Mouse (Mus musculus) left cerebral cortex, postnatal 4 days (tissue): Measurements from ENCODE around the gene Cenpn. TPM values are rescaled to one million over a fixed set of nuclear protein-coding genes. Genes with fewer than 3 reads are reported as not detected.

Experiments used
- DNase-seq: peaks from one replicate; pipeline ENCODE4 v3.0.0-alpha.2; 2022
- intact Hi-C: fragments of 180-260 bp; cut with DNase I; formaldehyde crosslinking; loops from one replicate; pipeline ENCODE4 v1.15.1; 2025
- total RNA-seq, 2 experiments: library from RNA; stranded (reverse); gene quantifications; 2 replicates each; pipeline ENCODE4 v1.2.3; 2021

Cenpn gene
- 1 to 10 TPM; 3.8 to 4.7 TPM for total RNA-seq

DNA sequence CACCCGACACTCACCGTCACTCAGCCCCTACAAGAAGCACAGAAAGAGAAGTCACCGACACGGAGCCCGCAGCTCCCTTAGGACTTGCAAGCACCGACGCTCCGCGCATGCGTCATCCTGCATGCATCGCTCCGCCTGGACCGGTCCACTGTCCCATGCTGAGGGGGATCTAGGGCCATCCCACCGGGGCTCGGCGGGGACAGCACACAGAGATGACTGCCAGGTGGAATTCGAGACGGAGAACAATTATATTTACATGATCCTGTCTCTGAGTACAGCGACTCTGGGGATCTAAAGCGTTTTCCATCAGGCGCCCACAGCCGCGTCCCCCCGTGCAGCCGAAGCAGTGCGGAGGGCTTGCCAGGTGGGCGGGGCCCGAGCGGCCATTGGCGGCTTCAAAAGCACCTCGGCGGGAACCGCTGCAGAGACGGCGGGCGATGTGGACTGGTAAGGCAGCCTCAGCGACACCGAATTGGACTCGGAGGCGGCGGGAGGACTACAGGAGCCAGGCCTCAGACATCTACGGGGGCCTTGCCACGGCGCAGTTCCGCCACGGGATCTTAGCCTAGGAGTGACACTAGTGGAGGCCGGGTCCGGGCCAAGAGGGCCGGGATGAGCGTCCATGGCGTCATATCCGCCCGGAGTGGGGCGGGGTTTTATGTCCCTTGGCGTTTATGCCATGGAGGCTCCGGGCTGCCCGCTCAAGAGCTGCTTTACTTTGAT lies at the start of gene Cenpn, which contains the start of gene Cmc2:
Gene Cenpn (plus strand): TSS at position 394 of the 723 bp plus-strand sequence.
Gene Cmc2 (minus strand): TSS at position 119 of the 723 bp plus-strand sequence.
- intact Hi-C loops, result no loop called here

DNA sequence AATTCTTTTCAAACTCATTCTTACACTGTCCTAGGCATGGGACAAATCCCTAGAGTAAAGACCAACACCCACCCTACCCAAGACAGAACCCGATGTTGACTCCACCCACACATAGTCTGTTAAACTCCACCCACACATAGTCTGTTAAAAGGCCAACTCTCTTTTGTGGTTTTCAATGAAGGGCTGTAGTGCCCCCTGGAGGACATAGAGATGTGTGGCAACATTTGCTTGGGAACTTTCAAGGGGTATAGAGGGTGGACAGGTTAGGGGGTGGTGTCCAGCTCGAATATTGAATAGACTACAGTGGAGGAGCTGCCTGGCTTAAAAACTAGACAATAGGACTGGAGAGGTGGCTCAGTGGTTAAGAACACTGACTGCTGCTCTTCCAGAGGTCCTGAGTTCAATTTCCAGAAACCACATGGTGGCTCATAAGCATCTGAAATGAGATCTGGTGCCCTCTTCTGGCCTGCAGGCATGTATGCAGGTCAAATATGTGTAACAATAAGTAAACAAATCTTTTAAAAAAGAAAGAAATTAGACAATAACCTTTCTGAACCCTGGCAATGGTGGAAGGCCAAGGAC lies 48.7 kb upstream of the Cenpn start:
- DNase-seq, result no peak
- intact Hi-C loops, result loop anchor here (5.0 kb wide), 1 partner anchor 391 kb away; no protein-coding TSS in a partner anchor

More for the DNA sequence above, at the start of gene Cenpn, which contains the start of gene Cmc2:
- DNase-seq, result peak; percentile 96

DNA sequence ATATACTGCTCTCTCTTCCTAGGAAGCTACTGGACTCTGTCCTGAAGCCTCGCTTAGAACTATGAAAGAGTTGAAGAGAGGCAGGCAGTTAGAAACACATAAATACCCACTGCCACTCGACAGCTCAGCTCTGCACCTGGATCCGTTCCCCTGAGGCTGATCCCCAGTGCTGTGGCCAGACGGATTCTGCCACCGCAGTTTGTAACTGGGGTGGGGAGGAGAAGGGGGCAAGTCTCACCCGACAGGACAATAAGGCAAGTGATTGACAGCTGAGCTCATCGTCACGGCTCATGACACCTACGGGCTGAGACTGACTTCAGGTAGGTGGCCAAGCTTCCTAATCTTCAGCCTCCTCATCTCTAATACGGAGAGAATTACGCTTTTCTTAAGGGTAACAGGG lies 47.9 kb upstream of the Cenpn start:
- DNase-seq, result no peak
- intact Hi-C loops, result loop anchor here (5.0 kb wide), 1 partner anchor 391 kb away; no protein-coding TSS in a partner anchor

DNA sequence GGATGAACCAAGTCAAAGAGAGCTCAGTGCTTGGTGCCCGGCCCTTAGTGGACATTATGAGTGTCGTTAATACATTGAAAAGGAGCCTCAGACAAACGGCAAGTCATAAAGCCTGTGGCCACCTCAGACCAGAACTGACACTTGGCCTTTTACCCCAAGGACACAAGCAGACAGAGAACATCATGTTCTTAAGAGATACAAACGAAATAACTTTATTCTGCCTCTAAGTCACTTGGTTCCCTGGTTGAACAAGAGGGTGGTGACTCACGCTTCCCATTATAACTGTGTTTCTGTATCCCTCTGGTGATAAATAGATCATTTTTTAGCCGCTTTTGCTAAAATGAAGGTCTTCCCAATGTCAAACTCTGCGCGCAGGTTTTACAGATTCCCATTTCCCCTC lies 47.5 kb upstream of the Cenpn start:
- DNase-seq, result no peak
- intact Hi-C loops, result loop anchor here (5.0 kb wide), 1 partner anchor 392 kb away; no protein-coding TSS in a partner anchor

DNA sequence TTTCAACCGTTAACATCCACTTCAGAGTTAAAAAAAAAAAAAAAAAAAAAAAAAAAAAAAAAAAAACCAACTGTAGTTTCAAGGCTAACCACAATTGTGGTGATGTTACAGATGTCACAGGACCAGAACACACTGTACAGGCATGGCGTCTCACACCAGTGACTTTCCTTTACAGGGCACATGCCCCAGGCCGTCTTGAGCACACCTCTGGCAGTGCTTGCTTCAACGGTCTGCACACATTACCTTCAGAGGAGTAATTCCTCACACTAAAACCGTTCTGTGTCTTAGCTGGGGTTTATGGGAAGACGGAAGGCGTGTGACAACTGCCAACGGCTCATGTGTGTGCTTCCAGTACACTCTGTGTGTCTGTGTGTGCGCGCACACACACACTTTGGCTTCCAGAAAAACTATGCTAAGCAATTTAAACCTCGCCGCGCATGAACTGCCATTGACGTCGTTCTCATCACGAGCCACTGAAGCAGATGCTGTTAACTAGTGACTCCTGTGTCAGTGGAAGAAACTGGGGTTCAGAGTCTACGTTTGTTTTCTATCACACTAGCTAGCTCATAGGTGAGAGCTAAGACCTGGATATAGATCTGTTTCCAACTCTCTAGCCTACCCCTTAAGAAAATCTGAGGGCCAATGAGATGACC lies 45.6 kb upstream of the Cenpn start:
- no peak for DNase-seq
- intact Hi-C loops, result no loop called here

DNA sequence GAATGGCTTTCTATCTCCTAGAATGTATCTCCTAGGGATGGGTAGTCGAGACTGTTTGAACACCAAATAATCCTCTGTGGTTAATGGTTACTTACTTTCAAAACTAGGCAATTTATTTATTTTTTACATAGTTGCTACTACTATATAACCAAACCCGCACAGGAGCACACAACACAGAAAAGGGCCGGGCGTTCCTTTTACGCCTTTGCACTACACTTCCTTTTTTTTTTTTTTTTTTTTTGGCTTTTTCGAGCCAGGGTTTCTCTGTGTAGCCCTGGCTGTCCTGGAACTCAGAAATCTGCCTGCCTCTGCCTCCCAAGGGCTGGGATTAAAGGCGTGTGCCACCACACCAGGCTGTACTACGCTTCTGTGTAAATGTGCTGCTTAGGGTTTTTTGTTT lies 40.1 kb upstream of the Cenpn start:
- intact Hi-C loops, result no loop called here
- no peak for DNase-seq

DNA sequence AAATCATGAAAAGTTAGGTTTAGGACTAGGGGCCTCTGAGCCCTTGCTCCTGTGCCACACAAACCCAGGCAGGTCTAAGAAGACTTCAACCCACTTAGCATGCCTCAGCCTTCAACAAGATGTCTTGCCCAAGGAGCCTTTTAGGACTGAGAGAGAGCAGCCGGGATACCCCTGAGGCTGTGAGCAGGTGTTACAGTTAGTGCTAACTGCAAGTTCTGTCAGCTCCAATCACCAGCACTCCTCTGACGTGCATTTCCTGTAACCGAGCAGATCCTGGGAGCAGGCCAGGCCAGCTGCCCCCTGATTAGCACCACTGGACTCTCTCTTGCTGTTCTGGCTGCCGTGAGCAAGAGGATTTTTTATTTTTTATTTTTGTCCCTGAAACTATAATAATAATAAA lies 33.7 kb upstream of the Cenpn start:
- intact Hi-C loops, result no loop called here
- DNase-seq, result peak; percentile 44

DNA sequence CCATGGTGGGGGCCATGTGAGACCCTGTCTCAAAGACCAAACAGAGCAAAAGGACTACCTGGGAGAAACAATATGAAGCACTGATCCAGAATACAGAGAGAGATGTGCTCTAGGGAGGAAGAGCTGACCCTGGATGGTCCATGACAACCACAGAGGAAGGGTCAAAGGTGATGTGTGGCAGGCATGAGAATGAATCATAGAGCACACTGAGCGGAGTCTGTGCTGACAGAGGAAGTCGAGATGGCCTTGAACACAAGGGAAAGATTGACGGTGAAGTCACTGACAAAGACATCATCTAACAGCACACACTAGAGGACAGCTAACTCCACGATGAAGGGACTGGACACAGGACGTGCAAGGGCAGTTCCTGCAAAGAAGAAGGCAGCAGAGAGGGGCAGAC lies 30.1 kb upstream of the Cenpn start:
- DNase-seq, result no peak
- intact Hi-C loops, result no loop called here

DNA sequence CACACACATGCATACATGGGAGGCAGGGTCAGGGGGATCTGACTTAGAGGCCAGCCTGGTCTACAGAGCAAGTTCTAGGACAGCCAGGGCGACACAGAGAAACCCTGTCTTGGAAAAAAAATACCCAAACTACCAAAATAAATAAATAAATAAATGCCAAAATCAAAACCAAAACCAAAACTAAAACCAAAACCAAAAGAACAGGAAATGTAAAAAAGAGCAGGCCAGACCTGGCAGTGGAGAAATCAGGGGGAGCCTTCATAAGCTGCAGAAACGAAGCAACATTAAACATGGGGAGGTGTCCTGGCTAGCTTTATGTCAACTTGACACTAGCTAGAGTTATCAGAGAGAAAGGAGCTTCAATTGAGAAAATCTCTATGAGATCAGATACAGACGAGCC lies 29.4 kb upstream of the Cenpn start:
- intact Hi-C loops, result no loop called here
- DNase-seq, result no peak

DNA sequence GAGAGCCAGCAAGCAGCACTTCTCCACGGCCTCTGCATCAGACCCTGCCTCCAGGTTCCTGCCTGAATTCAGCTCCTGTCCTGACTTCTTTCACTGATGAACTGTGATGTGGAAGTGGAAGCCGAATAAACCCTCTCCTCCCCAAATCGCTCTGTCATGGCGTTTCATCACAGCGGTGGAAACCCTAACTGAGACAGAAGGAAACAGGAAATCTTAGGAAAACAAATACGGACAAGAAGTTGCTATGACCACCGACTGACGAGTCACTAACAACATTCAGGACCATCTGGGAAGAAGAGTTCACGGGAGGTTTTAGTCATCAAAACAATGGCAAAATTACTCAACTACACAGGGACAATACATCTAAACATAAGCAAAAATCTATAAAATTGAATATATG lies 28.9 kb upstream of the Cenpn start:
- intact Hi-C loops, result no loop called here
- DNase-seq, result no peak

DNA sequence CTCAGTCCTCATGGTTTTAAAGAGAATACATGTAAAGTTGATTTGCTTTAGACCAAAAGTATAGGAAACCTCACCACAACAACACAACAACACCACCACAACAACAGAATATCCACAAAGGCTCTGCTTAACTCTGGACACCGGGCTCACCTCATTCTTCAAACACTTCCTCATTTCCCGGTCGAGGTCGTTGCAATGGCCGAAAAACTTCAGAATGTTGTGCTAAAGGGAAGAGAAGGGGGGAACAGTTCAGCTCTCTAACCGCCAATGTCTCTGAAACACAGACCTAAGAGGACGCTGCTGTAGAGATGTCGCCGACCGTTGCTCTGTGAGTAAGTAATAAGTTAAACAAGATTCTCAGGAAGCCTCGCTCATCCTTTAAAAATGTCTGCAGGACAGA lies 27.6 kb upstream of the Cenpn start:
- DNase-seq, result no peak
- intact Hi-C loops, result no loop called here

DNA sequence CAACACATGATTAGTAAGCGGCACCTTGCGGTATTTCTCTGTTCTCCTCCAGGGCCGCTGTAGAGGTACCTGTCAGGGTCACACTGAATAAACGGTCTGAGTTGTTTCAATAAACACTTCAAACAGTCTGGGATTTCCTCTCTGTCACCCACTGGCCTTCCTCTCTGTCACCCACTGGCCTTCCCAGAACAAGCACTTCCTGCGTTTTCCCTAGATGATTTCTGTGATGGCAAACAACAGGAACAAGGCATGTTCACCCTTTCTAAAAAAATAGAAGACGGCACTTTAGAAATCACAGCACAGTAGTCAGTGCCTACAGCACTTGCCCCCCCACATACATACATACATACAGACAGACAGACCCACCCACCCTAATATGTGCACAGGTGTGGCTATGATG lies 26.0 kb upstream of the Cenpn start:
- intact Hi-C loops, result no loop called here

DNA sequence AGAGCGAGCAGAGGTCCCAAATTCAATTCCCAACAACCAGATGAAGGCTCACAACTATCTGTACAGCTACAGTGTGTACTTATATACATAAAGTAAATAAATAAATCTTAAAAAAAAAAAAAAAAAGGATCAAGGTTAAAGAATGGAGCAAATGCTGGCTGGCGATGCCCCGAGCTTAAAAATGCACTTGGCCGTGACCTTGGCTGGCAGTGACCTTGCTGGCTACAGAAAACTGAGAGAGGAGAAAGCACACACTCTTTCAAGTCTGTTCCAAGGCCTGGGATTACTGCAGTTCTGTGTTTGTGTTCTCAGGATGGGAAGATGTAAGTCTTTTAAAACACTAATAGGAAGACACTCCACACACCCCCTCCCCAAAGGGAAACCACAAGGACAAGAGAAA lies 16.8 kb upstream of the Cenpn start:
- intact Hi-C loops, result no loop called here
- no peak for DNase-seq

More for the DNA sequence above, 26.0 kb upstream of the Cenpn start:
- DNase-seq, result no peak

DNA sequence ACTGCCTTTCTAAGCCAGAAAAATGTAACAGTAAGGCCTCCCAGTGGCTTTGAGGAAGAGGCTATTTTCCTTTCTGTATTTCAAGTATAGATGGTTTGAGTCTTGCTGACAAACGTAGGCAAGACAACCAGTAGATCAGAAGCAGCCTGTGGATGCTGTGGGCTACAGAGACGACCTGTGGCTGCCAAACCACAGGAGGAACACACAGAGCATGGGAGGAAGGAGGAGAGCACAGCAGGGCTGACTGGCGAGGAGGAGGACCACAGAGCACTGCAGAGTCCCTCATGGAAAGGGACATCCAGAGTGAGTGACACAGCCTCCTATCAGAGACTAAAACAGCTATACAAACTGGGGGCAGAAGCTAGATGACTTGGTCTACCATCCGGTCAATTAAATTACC lies 16.3 kb upstream of the Cenpn start:
- DNase-seq, result no peak
- intact Hi-C loops, result no loop called here

DNA sequence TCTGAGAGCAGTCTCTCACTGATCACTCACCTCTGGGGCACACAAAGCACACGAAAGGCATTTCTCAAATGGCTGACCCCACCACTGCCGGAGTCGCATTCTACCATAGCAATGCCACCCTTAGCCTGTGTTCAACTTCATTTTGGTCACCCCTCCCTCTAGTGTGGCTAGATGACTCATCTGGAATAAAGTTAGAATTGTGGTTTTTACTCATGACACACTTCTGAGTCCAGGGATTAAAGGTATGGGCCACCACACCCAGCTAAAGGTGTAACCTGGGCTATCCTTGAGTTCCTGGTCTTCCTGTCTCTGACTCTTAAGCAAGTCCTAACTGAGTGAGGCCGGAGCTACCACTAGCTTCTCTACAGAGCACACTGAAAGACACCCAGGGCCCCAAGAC lies 15.7 kb upstream of the Cenpn start:
- DNase-seq, result no peak
- intact Hi-C loops, result no loop called here

DNA sequence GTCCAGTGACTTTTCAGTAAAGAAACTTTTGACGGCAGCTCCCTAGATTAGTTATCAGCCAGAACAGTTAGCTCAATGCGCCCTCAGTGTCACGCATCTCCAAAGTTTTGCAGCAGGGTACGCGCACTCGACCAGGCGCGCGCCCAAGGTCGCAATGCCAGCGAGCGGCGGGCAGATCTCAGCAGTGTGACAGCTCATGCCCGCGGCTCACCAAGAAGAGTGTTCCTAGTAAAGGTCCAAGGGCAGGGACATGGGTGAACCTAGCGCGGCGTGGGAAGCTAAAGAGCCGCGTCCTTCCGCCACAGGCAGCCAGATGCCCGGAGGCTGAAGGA lies 559 bp upstream of the Cenpn start:
- DNase-seq, result no peak
- intact Hi-C loops, result no loop called here

DNA sequence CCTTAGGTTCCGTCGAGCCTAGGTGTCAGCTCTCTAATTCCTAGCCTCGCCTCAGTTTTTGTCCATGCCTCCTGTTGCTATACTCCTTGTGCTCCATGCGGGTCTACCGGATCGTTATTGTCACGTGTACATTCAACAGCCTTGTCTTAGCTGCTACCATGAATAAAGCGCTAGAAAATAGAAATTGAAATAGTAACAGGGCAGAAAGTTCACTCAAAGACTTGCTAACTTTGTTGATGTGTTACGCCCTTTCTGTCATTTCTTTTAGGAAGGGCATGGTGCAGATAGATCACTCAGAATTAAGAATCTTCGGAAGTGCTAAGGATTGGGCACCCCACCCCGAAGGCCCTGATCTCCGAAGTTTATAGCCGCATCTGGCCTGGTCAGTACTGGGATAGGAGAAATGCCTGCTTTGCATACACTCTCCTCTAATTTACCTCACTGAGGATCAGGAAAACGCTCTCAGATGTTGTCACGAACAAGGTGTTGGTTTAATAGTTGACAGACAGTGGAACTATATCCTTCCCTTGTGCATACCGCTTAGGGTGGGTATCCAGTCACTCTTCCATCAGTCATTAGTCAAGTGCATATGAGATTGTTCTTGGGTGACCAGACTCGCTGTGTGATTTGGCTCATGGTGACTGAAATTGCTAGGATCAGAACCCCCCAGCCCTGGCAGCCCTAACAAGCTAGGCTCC lies 679 bp downstream of the Cenpn start:
- no peak for DNase-seq
- intact Hi-C loops, result no loop called here

DNA sequence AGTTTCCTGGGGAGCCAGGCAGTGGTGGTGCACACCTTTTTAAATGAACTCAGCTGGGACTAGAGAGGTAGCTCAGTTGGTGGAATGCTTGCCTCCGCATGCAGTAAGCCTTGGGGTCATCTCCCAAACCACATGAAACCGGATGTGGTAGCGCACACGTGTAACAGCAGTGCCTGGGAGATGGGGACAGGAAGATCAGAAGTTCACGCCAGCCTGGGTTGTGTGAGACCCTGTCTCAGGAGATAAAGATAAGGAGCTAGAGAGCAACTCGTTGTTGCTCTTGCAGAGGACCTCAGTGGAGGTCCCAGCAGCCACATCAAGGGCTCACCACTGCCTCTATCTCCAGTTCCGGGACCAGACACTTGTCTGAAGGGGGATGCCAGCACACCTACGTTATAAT lies 2.0 kb downstream of the Cenpn start:
- intact Hi-C loops, result no loop called here
- no peak for DNase-seq

DNA sequence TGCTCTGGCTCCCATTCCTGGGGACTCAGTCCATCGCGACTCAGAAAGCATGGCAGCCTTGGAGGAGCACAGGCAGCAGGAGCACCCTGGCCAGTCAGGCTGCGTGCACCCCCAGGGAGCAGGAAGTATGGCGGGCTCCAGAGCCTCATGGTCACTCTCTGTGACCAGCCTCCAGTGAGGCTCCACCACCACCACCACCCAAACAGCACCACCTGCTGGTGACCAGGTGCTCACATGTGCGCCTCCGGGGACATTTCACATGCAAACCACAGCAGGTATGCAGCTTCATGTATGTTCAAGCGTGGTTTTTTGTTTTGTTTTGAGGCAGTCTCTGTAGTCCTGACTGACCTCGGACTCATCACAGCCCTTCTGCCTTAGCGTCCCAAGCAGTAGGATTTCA lies 6.3 kb downstream of the Cenpn start:
- intact Hi-C loops, result no loop called here
- peak; percentile 41 for DNase-seq

DNA sequence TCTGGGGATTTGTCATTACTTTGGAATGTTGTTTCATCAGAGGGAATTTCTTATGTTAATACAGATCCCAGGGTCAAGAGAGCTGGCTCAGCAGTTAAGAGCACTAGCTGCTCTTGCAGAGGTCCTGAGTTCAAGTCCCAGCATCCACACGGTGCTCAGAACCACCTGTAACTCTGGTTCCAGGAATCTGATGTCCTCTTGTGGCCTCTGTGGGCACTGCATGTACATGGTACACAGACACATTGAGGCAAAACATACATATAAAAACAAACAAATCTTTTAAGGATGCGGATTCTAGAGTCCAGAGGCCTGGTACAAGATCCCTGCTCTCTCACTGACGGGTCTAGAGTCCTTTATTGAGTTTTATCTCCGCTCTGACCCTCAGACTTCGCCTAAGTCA lies 7.1 kb downstream of the Cenpn start:
- intact Hi-C loops, result no loop called here
- DNase-seq, result no peak

DNA sequence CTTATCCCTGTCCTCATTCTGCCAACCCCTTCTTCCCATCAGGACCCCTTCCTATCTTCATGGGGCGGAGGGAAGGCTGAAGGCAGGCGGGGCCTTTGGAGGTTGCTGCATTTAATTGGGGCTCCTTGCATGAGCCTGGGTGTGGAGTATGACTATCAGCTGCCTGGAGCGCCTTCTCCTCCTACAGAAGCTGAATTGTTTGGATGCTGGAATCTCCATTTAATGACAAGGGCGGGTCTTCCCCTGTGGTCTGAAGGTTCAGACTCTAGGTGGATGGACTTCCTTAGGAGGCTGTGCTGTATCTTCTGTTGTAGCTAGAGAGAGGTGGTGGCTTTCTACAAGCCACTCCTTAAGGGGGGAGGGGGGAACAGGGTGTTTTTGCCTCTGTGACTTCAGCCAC lies 13.4 kb downstream of the Cenpn start:
- intact Hi-C loops, result no loop called here
- no peak for DNase-seq

DNA sequence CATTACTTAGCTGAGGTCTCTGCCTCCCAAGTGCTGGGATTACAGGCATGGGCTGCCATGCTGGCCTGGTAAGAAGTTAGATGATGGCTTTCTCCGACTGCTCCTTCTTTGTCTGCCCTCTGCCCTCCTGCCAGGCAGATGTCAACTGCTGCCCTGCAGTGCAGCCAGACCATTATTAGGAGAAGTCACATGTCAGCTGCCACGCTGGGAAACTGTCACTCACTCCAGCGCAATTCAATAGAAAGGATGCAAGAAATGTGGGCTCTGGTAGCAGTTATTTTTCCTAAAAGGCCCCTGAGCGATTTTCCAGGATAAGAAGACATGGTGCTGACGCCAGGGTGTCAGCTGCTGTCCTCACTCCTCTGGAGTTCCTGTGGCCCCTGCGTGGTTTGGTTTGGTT lies 14.0 kb downstream of the Cenpn start:
- intact Hi-C loops, result no loop called here

More for the DNA sequence above, 14.0 kb downstream of the Cenpn start:
- DNase-seq, result no peak
